Mouse (Mus musculus) frontal cortex, postnatal 14 days (tissue): Measurements from ENCODE around the gene Lpcat1.

Source experiments
- DNase-seq, 2 experiments: peaks; one replicate each; pipeline ENCODE4 v3.0.0; 2022; ENCODE audit warnings: low spot score in 2 of 2

The Lpcat1 gene

GRCm38 (mm10) chr13:73536403-73536821, 69.4 kb downstream of the Lpcat1 start, which contains the start of gene Slc6a3:
Gene Slc6a3, plus strand, starts transcription at chr13:73536747.
- no peak for DNase-seq

GRCm38 (mm10) chr13:73536824-73537223, 69.8 kb downstream of the Lpcat1 start:
- no peak for DNase-seq

- no peak for DNase-seq
Measured at GRCm38 (mm10) chr13:73564201-73564600, 97.2 kb downstream of the Lpcat1 start.
